Mouse (Mus musculus): ENCODE results near the gene Heyl. TPM values are rescaled to one million over a fixed set of nuclear protein-coding genes. Genes with fewer than 3 reads are reported as not detected.
A peak's percentile ranks its signal among the peaks of the same experiment; 100 is the strongest.
"Not testable (repeated sequence)": the region's sequence is repeated elsewhere in the genome, so short reads cannot be mapped to it uniquely, and the experiment has no call there.

Heyl gene
- polyA plus RNA-seq, 1 experiment: 4.3 TPM

- Histone ChIP-seq H3K27me3 (ENCODE audit: control insufficient read depth, insufficient read depth, low read length) (no peaks in the 10 kb centered on the region), H3K36me3 (ENCODE audit: control insufficient read depth, insufficient read depth, low read length) (no peaks in the 10 kb centered on the region), H3K4me1 (replicated peaks; ENCODE audit: control insufficient read depth, insufficient read depth, low read length) (no peaks in the 10 kb centered on the region), H3K27ac (ENCODE audit: control insufficient read depth, insufficient read depth, low read length) (no peak overlapping the region), H3K4me3 (ENCODE audit: control insufficient read depth, insufficient read depth, low read length) (no peak overlapping the region)
- WGBS: 94% methylated on average over 3 of the region's 3 CpGs
- no peak for TF ChIP-seq CTCF (IDR thresholded peaks at IDR 0.05; ENCODE audit: borderline replicate concordance, control insufficient read depth, extremely low read depth, insufficient read depth, low read length, poor library complexity)
- no peak for TF ChIP-seq POLR2A (IDR thresholded peaks at IDR 0.05; ENCODE audit: control insufficient read depth, extremely low read depth, insufficient read depth, low read length, poor library complexity)
- DNase-seq: no peak
These were observed 37.7 kb downstream of the Heyl start for GRCm38 (mm10) chr4:123271063-123271462.

GRCm38 (mm10) chr4:123280117-123280516, 46.8 kb downstream of the Heyl start:
- H3K27me3 ChIP-seq (ENCODE audit: control insufficient read depth, insufficient read depth, low read length): no peaks in the 10 kb centered on the region
- DNase-seq: no peak
- 79% methylated on average over 3 of the region's 3 CpGs for WGBS

GRCm38 (mm10) chr4:123282500-123282899, 49.1 kb downstream of the Heyl start:
- Histone ChIP-seq H3K27ac (ENCODE audit: control insufficient read depth, insufficient read depth, low read length) (no peak overlapping the region), H3K27me3 (ENCODE audit: control insufficient read depth, insufficient read depth, low read length) (no peaks in the 10 kb centered on the region), H3K4me1 (replicated peaks; ENCODE audit: control insufficient read depth, insufficient read depth, low read length) (peaks cover 11% of the 10 kb centered on the region), H3K4me3 (ENCODE audit: control insufficient read depth, insufficient read depth, low read length) (peak overlapping the region; percentile 80), H3K36me3 (ENCODE audit: control insufficient read depth, insufficient read depth, low read length) (peaks cover 3% of the 10 kb centered on the region)
- under 1% methylated on average over 25 of the region's 25 CpGs for WGBS
- DNase-seq: peak; percentile 87
- TF ChIP-seq POLR2A (IDR thresholded peaks at IDR 0.05; ENCODE audit: control insufficient read depth, extremely low read depth, insufficient read depth, low read length, poor library complexity) (peak; percentile 32; the same call in 1 of the 2 replicates), CTCF (IDR thresholded peaks at IDR 0.05; ENCODE audit: borderline replicate concordance, control insufficient read depth, extremely low read depth, insufficient read depth, low read length, poor library complexity) (peak; percentile 88)

More at GRCm38 (mm10) chr4:123280117-123280516, 46.8 kb downstream of the Heyl start:
- H3K4me1 ChIP-seq (replicated peaks; ENCODE audit: control insufficient read depth, insufficient read depth, low read length): peaks cover 11% of the 10 kb centered on the region
- no peak for TF ChIP-seq CTCF (IDR thresholded peaks at IDR 0.05; ENCODE audit: borderline replicate concordance, control insufficient read depth, extremely low read depth, insufficient read depth, low read length, poor library complexity)
- no peak for TF ChIP-seq POLR2A (IDR thresholded peaks at IDR 0.05; ENCODE audit: control insufficient read depth, extremely low read depth, insufficient read depth, low read length, poor library complexity)
- H3K4me3 ChIP-seq (ENCODE audit: control insufficient read depth, insufficient read depth, low read length): no peak overlapping the region
- H3K27ac ChIP-seq (ENCODE audit: control insufficient read depth, insufficient read depth, low read length): no peak overlapping the region
- no peaks in the 10 kb centered on the region for H3K36me3 ChIP-seq (ENCODE audit: control insufficient read depth, insufficient read depth, low read length)

- not testable (repeated sequence) for H3K27me3 ChIP-seq (ENCODE audit: control insufficient read depth, insufficient read depth, low read length); H3K36me3 ChIP-seq (ENCODE audit: control insufficient read depth, insufficient read depth, low read length); H3K27ac ChIP-seq (ENCODE audit: control insufficient read depth, insufficient read depth, low read length)
- peak overlapping the region; percentile 80 for H3K4me3 ChIP-seq (ENCODE audit: control insufficient read depth, insufficient read depth, low read length)
- WGBS: under 1% methylated on average over 44 of the region's 55 CpGs
- peaks cover 11% of the 10 kb centered on the region for H3K4me1 ChIP-seq (replicated peaks; ENCODE audit: control insufficient read depth, insufficient read depth, low read length)
- peak; percentile 26 for DNase-seq
These were observed 49.7 kb downstream of the Heyl start for GRCm38 (mm10) chr4:123282915-123283674.

- WGBS: 1% methylated on average over 15 of the region's 15 CpGs
- Histone ChIP-seq H3K4me1 (replicated peaks; ENCODE audit: control insufficient read depth, insufficient read depth, low read length) (peaks cover 11% of the 10 kb centered on the region), H3K4me3 (ENCODE audit: control insufficient read depth, insufficient read depth, low read length) (peak overlapping the region; percentile 80)
- not testable (repeated sequence) for H3K36me3 ChIP-seq (ENCODE audit: control insufficient read depth, insufficient read depth, low read length); H3K27me3 ChIP-seq (ENCODE audit: control insufficient read depth, insufficient read depth, low read length); H3K27ac ChIP-seq (ENCODE audit: control insufficient read depth, insufficient read depth, low read length)
- DNase-seq: peak; percentile 17
These were observed 50.3 kb downstream of the Heyl start for GRCm38 (mm10) chr4:123283675-123284064.

GRCm38 (mm10) chr4:123284731-123285624, 51.6 kb downstream of the Heyl start:
- Histone ChIP-seq H3K4me1 (replicated peaks; ENCODE audit: control insufficient read depth, insufficient read depth, low read length) (peaks cover 11% of the 10 kb centered on the region), H3K36me3 (ENCODE audit: control insufficient read depth, insufficient read depth, low read length) (peaks cover 13% of the 10 kb centered on the region), H3K4me3 (ENCODE audit: control insufficient read depth, insufficient read depth, low read length) (no peak overlapping the region), H3K27me3 (ENCODE audit: control insufficient read depth, insufficient read depth, low read length) (no peaks in the 10 kb centered on the region), H3K27ac (ENCODE audit: control insufficient read depth, insufficient read depth, low read length) (no peak overlapping the region)
- WGBS: 77% methylated on average over 6 of the region's 6 CpGs
- TF ChIP-seq CTCF (IDR thresholded peaks at IDR 0.05; ENCODE audit: borderline replicate concordance, control insufficient read depth, extremely low read depth, insufficient read depth, low read length, poor library complexity): no peak
- TF ChIP-seq POLR2A (IDR thresholded peaks at IDR 0.05; ENCODE audit: control insufficient read depth, extremely low read depth, insufficient read depth, low read length, poor library complexity): no peak
- DNase-seq: no peak

Data from thymus, adult 2 months (tissue).